Mouse (Mus musculus) lung, postnatal 0 days (tissue): ENCODE measurements at regions not wholly inside any gene's neighbourhood (a gene's known extent, or its start where the extent isn't known, plus 50 kb on each side); places are given as distances from the start of the nearest gene placed in this dataset.

Source experiments
- CTCF ChIP-seq: IDR thresholded peaks from 2 replicates; pipeline ENCODE4 v1.5.1; 2016; ENCODE audit warnings: antibody characterized with exemption, mild to moderate bottlenecking
- EP300 ChIP-seq: IDR thresholded peaks from 2 replicates; pipeline ENCODE4 v1.6.1; 2016; ENCODE audit warnings: antibody characterized with exemption, mild to moderate bottlenecking, control low read depth

- TF ChIP-seq CTCF (peak; percentile 51), EP300 (peak; percentile 87)
These were observed 486.6 kb downstream of the Slc4a3 start for GRCm38 (mm10) chr1:76032626-76033025.
